Mouse (Mus musculus): ENCODE results near the gene Grb10. TPM values are rescaled to one million over a fixed set of nuclear protein-coding genes. Genes with fewer than 3 reads are reported as not detected.
A peak's percentile ranks its signal among the peaks of the same experiment; 100 is the strongest.

The Grb10 gene
- total RNA-seq, 2 experiments from 2014 or later = 778 to 813 TPM

GRCm38 (mm10) chr11:12034781-12035180 is 3.7 kb downstream of the Grb10 start:
- DNase-seq (ENCODE audit: low spot score in 2 of 2) = no peak

DNA sequence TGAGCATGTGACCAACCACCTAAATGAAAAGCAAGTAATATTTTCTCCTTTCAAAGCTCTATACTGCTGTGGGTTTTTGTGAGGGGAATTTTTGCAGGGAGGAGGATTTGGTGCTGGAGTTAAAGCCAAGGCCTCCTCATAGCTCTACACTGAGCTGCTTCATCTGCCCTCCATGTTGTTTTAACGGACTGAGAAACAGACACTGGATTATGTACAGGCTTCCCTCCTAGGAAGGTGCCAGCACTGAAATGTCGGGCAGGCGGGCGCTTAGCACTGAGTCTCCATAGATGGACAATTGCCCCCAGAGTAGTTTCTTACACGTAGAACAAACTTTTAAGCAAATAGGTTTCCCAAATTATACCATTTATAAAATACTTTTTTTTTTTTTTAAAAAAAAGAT is 4.1 kb downstream of the Grb10 start:
- DNase-seq (ENCODE audit: low spot score in 2 of 2) = no peak

GRCm38 (mm10) chr11:12032831-12033230 is 5.7 kb downstream of the Grb10 start:
- no peak for DNase-seq (ENCODE audit: low spot score in 2 of 2)

GRCm38 (mm10) chr11:12026638-12027037 is 11.8 kb downstream of the Grb10 start:
- no peak for DNase-seq (ENCODE audit: low spot score in 2 of 2)

DNA sequence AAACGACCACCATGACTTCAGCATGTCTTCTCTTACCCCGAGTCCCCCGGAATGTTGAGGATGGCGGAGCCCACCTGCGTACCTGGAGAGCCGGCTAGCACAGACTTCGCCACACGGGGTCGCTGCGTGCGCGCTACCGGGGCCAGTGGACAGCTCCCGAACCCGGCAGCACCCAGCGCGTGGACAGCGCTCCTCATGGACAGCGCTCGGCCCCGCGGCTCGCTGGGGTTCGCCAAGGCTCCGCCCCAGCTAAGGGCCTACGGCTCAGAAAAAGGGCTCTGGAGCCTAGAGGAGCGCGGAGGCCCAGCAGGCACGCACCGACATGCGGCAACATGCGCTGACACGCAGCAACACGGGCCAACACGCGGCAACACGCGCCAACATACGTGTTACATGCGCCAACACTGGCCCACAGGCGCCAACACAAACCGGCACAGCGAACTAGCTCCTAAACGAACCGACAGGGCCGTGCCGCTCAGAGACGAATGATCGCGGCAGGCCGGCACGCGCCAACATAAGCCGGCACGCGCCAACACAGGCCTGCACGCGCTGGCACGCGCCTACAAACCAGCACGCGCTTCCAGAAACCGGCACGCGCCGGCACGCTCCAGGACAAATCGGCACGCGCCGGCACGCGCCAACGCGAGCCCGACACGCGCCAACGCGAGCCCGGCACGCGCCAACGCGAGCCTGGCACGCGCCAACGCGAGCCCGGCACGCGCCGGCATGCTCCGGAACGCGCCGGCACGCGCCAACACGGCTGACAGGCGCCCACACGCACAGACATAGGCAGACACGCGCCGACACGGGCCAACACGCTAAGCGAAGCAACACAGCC is 12.5 kb downstream of the Grb10 start:
- peak; percentile 76 to 83 for DNase-seq (ENCODE audit: low spot score in 2 of 2)

- DNase-seq (ENCODE audit: low spot score in 2 of 2) = no peak
Observed at GRCm38 (mm10) chr11:12025392-12025755, 13.1 kb downstream of the Grb10 start.

GRCm38 (mm10) chr11:12023051-12023450 is 15.4 kb downstream of the Grb10 start:
- no peak for DNase-seq (ENCODE audit: low spot score in 2 of 2)

GRCm38 (mm10) chr11:12019651-12020050 is 18.8 kb downstream of the Grb10 start:
- DNase-seq (ENCODE audit: low spot score in 2 of 2) = no peak

GRCm38 (mm10) chr11:12018604-12019003 is 19.9 kb downstream of the Grb10 start:
- no peak for DNase-seq (ENCODE audit: low spot score in 2 of 2)

GRCm38 (mm10) chr11:12010084-12010483 is 28.4 kb downstream of the Grb10 start:
- DNase-seq (ENCODE audit: low spot score in 2 of 2) = no peak

- DNase-seq (ENCODE audit: low spot score in 2 of 2) = no peak
Observed at GRCm38 (mm10) chr11:12000293-12000910, 38.1 kb downstream of the Grb10 start.

- no peak for DNase-seq (ENCODE audit: low spot score in 2 of 2)
Observed at GRCm38 (mm10) chr11:11998881-11999280, 39.6 kb downstream of the Grb10 start.

GRCm38 (mm10) chr11:11997045-11997444 is 41.4 kb downstream of the Grb10 start:
- no peak for DNase-seq (ENCODE audit: low spot score in 2 of 2)

DNA sequence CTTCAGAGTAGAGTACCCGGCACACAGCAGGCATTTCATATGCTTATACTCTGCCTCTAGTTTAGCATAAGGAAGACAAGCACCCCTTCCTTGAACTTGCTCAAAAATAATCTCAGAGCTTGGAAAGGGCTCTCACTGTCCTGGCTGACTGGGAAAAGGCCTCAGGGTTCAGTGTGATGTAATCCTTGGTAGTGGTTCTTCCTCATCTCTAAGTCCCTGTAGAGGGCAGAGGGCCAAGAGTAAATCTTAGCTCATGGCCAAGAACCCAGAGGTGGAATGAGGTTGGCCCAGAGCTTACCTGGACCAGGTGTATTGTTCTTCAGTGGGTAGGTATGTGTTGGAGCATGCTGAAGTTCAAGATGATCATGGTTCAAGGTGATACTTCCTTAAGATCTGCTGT is 43.1 kb downstream of the Grb10 start:
- DNase-seq (ENCODE audit: low spot score in 2 of 2) = no peak

DNA sequence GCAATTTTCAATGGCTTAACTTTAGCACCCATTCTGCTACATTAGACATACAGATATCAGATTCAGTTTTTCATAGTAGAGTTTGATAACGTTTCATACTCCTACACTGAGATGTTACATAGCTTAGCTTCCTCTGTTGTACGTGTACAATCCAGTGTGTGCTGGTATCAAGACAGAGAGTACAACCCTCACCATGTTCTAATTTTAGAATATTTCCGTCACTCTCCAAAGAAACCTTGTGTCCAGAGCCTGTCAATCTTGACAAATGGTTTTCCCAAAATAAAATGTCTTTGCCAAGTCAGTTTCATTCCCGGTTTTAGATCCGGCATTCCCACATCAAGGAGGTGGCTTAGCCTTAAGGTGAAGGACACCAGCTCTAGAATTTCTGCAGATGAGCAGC is 44.7 kb downstream of the Grb10 start:
- no peak for DNase-seq (ENCODE audit: low spot score in 2 of 2)

DNA sequence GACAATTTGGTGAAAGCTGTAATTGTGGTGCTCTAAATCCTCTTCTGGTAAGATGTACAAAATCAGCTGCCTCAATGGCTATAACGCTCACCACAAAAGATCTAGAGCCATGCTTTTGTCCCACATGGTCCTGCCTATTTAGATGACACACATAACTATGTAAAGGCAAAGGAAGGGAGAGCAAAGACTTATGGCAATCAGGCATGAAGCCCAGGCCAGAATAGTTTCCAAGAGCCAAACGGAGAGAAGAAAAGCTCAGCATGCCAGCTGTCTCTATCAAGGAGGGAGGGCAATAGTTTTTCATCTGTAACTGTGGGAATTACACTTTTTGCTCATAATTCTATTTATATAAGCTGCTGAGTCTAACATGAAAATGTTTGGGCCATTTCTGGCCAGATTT is 45.3 kb downstream of the Grb10 start:
- DNase-seq (ENCODE audit: low spot score in 2 of 2) = no peak

GRCm38 (mm10) chr11:11989850-11990249 is 48.6 kb downstream of the Grb10 start:
- no peak for DNase-seq (ENCODE audit: low spot score in 2 of 2)

GRCm38 (mm10) chr11:11987233-11987632 is 51.2 kb downstream of the Grb10 start:
- no peak for DNase-seq (ENCODE audit: low spot score in 2 of 2)

- no peak for DNase-seq (ENCODE audit: low spot score in 2 of 2)
Observed at GRCm38 (mm10) chr11:11978611-11979197, 59.8 kb downstream of the Grb10 start.

DNA sequence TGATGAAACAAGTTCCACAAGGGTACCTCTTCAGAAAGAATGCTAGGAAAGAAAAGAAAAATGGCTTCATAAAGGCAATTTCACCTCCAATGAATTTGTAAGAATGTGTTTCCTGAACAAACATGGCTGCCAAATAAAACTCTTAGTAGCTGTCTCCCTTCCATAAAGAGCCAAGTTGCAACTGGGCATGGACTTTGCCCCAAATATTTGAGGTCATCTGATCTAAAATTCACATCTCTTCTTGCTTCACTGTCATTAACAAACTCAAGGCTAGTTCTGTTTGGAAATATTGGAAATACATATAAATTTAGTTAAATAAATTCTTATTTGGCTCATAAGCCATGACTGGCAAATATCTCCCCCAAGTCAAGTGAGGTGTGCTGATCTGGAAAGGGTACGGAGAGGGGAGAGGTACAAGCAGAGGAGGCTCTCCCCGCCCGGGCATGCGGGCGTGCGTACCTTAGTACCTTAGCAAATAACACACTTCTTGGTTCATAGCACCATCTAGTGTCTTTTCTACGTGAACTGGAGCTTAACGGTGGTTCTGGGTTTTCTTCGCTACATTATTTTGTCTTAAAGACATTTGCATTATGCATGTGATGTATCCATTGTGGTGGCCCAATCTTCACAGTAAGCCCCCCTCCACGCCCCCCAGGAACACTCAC is 63.8 kb downstream of the Grb10 start:
- no peak for DNase-seq (ENCODE audit: low spot score in 2 of 2)

GRCm38 (mm10) chr11:11973366-11974014 is 65.0 kb downstream of the Grb10 start:
- DNase-seq (ENCODE audit: low spot score in 2 of 2) = peak; percentile 40 to 71
